Mouse (Mus musculus): ENCODE results near the gene Pdgfra. TPM values are rescaled to one million over a fixed set of nuclear protein-coding genes. Genes with fewer than 3 reads are reported as not detected.

The Pdgfra gene
- 7.1 and 9.1 TPM in 2 replicates for polyA plus RNA-seq (2015; fragmentation: Nextera tagmentation; extraction: Ambion mirVana)

GRCm38 (mm10) chr5:75152021-75152425, at the start of gene Pdgfra:
Gene Pdgfra (plus strand): TSS chr5:75152292.

Other genes starting within 250 kb of the Pdgfra start
- gene Chic2, start 107.5 kb upstream of the Pdgfra start, polyA plus RNA-seq (2015; fragmentation: Nextera tagmentation; extraction: Ambion mirVana) = 35.1 and 39.6 TPM in 2 replicates
- gene Gsx2, start 76.7 kb upstream of the Pdgfra start, polyA plus RNA-seq (2015; fragmentation: Nextera tagmentation; extraction: Ambion mirVana) = not detected in 2 replicates